Mouse (Mus musculus) lung, adult 2 months (tissue): ENCODE data around the gene Mrpl58. TPM values are rescaled to one million over a fixed set of nuclear protein-coding genes. Genes with fewer than 3 reads are reported as not detected.

Source experiments
- DNase-seq: peaks from one replicate; pipeline ENCODE4 v3.0.0; 2022
- H3K4me1 ChIP-seq: fragments of 200-500 bp; 2 replicates; pipeline ENCODE4 v1.6.1; 2011; ENCODE audit warnings: low read length; ENCODE audit not compliant: control insufficient read depth, insufficient read depth
- H3K4me3 ChIP-seq: fragments of 200-500 bp; replicated peaks from 2 replicates; pipeline ENCODE3; 2011; ENCODE audit warnings: low read depth, mild to moderate bottlenecking, control low read depth, low read length; ENCODE audit errors: extremely low read depth
- CTCF ChIP-seq: fragments of 200-500 bp; IDR thresholded peaks from 2 replicates; pipeline ENCODE4 v1.5.1; 2011; ENCODE audit warnings: mild to moderate bottlenecking, low read length, control low read depth; ENCODE audit not compliant: insufficient read depth
- POLR2A ChIP-seq: fragments of 200-500 bp; IDR thresholded peaks from 2 replicates; pipeline ENCODE4 v1.6.1; 2011; ENCODE audit warnings: low read depth, mild to moderate bottlenecking, control low read depth, low read length, borderline replicate concordance; ENCODE audit errors: extremely low read depth
- WGBS: fragments of 180-500 bp; shearing (Covaris S2); methylation state at CpG from one replicate; pipeline ENCODE4 v1.1.7; 2018; 5-methylcytosine and 5-hydroxymethylcytosine counted together
- polyA plus RNA-seq: library from polyadenylated mRNA; depleted of rRNA; stranded (reverse); fragments of >200 nt; gene quantifications from 2 replicates; pipeline ENCODE4 v1.2.3, GENCODE M21; 2012

The Mrpl58 gene
- polyA plus RNA-seq, 1 experiment = 80.8 TPM

- Histone ChIP-seq H3K4me1 (peaks cover 5% of the 10 kb centered on the region), H3K4me3 (no peak overlapping the region)
- TF ChIP-seq POLR2A = no peak
- no peak for TF ChIP-seq CTCF
- no peak for DNase-seq
- 43% methylated on average over 11 of the region's 11 CpGs for WGBS
Measured at GRCm38 (mm10) chr11:115400630-115401391, 2.7 kb upstream of the Mrpl58 start.

- TF ChIP-seq CTCF (no peak), POLR2A (no peak)
- 97% methylated on average over 6 of the region's 6 CpGs for WGBS
- Histone ChIP-seq H3K4me1 (peaks cover 11% of the 10 kb centered on the region), H3K4me3 (no peak overlapping the region)
- no peak for DNase-seq
Measured at GRCm38 (mm10) chr11:115405723-115406122, 2.2 kb downstream of the Mrpl58 start.

GRCm38 (mm10) chr11:115406858-115407401 lies 3.4 kb downstream of the Mrpl58 start:
- WGBS = 88% methylated on average over 17 of the region's 17 CpGs
- H3K4me1 ChIP-seq = peaks cover 14% of the 10 kb centered on the region
- no peak for DNase-seq
- no peak for TF ChIP-seq POLR2A
- no peak for TF ChIP-seq CTCF
- no peak overlapping the region for H3K4me3 ChIP-seq

- no peak for TF ChIP-seq POLR2A
- no peak for TF ChIP-seq CTCF
- DNase-seq = no peak
- H3K4me3 ChIP-seq = no peak overlapping the region
- 45% methylated on average over 6 of the region's 6 CpGs for WGBS
- peaks cover 17% of the 10 kb centered on the region for H3K4me1 ChIP-seq
Measured at GRCm38 (mm10) chr11:115408266-115408920, 4.8 kb downstream of the Mrpl58 start.

GRCm38 (mm10) chr11:115409556-115409955 lies 6.0 kb downstream of the Mrpl58 start:
- peaks cover 14% of the 10 kb centered on the region for H3K4me1 ChIP-seq
- no peak for DNase-seq
- no peak overlapping the region for H3K4me3 ChIP-seq
- WGBS = 83% methylated on average over 7 of the region's 7 CpGs
- no peak for TF ChIP-seq CTCF
- TF ChIP-seq POLR2A = no peak

- peak; percentile 91 for DNase-seq
Measured at GRCm38 (mm10) chr11:115419531-115420237, 16.1 kb downstream of the Mrpl58 start, which contains the start of the genes Atp5h and Kctd2. Atp5h (minus strand) TSS chr11:115419962. Kctd2 (plus strand) TSS chr11:115420128.

GRCm38 (mm10) chr11:115420336-115421190 lies 17.0 kb downstream of the Mrpl58 start:
- peaks cover 9% of the 10 kb centered on the region for H3K4me1 ChIP-seq
- peak; percentile 73 for DNase-seq
- 1% methylated on average over 45 of the region's 45 CpGs for WGBS
- TF ChIP-seq POLR2A (no peak), CTCF (no peak)
- peak overlapping the region; percentile 74 for H3K4me3 ChIP-seq

More at GRCm38 (mm10) chr11:115419531-115420237, 16.1 kb downstream of the Mrpl58 start, which contains the start of the genes Atp5h and Kctd2:
- peaks cover 9% of the 10 kb centered on the region for H3K4me1 ChIP-seq
- under 1% methylated on average over 56 of the region's 56 CpGs for WGBS
- TF ChIP-seq POLR2A (peak; percentile 76; the same call in 1 of the 2 replicates), CTCF (no peak)
- H3K4me3 ChIP-seq = peak within 1 kb of the TSS; percentile 87

GRCm38 (mm10) chr11:115421328-115421727 lies 17.8 kb downstream of the Mrpl58 start:
- H3K4me1 ChIP-seq = peaks cover 9% of the 10 kb centered on the region
- TF ChIP-seq CTCF (no peak), POLR2A (no peak)
- WGBS = 43% methylated on average over 1 of the region's 1 CpGs
- no peak overlapping the region for H3K4me3 ChIP-seq
- no peak for DNase-seq

GRCm38 (mm10) chr11:115421972-115422371 lies 18.4 kb downstream of the Mrpl58 start:
- peaks cover 9% of the 10 kb centered on the region for H3K4me1 ChIP-seq
- no peak for DNase-seq
- TF ChIP-seq POLR2A = no peak
- TF ChIP-seq CTCF = no peak
- no peak overlapping the region for H3K4me3 ChIP-seq
- WGBS = 86% methylated on average over 16 of the region's 16 CpGs
